Mouse (Mus musculus): ENCODE measurements around the gene Elf2. TPM values are rescaled to one million over a fixed set of nuclear protein-coding genes. Genes with fewer than 3 reads are reported as not detected.

Elf2 gene
- total RNA-seq (2023), result 10 to 100 TPM; 69.9 to 77.5 TPM

GRCm38 (mm10) chr3:51340552-51341267 is at the start of gene Elf2:
TSS of gene Elf2 (minus strand) at chr3:51340663.

GRCm38 (mm10) chr3:51224363-51225225 is 115.9 kb downstream of the Elf2 start, which contains the start of gene Noct:
TSS of gene Noct (plus strand) at chr3:51224447.

Other genes with a start within 250 kb of the Elf2 start
- 10 to 100 TPM; 14.7 to 17.0 TPM for gene Noct, start 116.2 kb downstream of the Elf2 start, total RNA-seq (2023)
- gene Mgarp, start 56.1 kb upstream of the Elf2 start, total RNA-seq (2023), result not detected
- 10 to 100 TPM; 63.3 to 84.2 TPM for gene Ndufc1, start 68.3 kb upstream of the Elf2 start, total RNA-seq (2023)
- 10 to 100 TPM; 32.6 to 34.3 TPM for gene Naa15, start 74.5 kb upstream of the Elf2 start, total RNA-seq (2023)
- 10 to 100 TPM; 16.0 to 20.6 TPM for gene Rab33b, start 143.3 kb upstream of the Elf2 start, total RNA-seq (2023)
- 10 to 100 TPM; 38.2 to 39.6 TPM for gene Setd7, start 220.2 kb upstream of the Elf2 start, total RNA-seq (2023)

All from neutrophil, adult 83 days (primary cell).